Comparison of ENCODE assay signal across 36 mouse cellular contexts in the genomic region with DNA sequence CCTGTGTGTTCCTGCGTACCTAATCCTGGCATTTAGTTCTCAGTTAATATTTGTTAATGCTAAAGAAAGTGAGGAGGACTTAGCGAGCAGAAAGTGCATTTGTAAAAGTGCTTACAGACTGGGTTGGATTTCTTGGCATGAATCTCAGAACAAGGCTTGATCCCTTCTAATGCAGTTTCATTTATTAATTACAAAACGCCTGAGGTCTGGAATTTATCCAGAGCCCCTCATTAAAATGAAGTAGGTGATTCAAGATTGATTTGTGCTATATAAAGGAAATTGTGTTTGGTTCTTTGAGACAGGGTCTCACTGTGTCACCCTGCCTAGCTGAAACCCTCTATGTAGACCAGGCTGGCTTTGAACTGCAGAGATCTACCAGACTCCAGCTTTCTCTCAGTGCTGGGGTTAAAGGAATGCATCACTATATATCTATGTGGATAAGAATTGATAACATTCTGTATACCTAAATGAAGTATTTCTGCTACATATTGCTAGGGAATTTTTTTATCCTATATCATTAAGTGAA. TPM values are rescaled to one million over a fixed set of nuclear protein-coding genes. Genes with fewer than 3 reads are reported as not detected.
"Had no signal": no experiment of that assay in that cellular context is flagged by ENCODE, and none has a peak within 500 bp of the region (broad histone marks: within the 10 kb centered on the region; RNA-seq: fewer than 3 reads in every experiment).

No protein-coding gene starts in this region.

- DNase-seq: heart, postnatal 10 days; heart, postnatal 14 days; heart, postnatal 36 days; heart, postnatal 4 days; kidney, adult 11 months; kidney, adult 18-20 months; kidney, adult 2 months; kidney, adult 8-10 months; kidney, adult 9 months; kidney, postnatal 10 days; kidney, postnatal 14 days; kidney, postnatal 25 days; kidney, postnatal 36 days; kidney, postnatal 4 days; layer of hippocampus, adult 9-11 months; layer of hippocampus, postnatal 36 days had no signal

- H3K4me3 ChIP-seq: heart, embryonic 12.5 days; heart, embryonic 13.5 days; heart, embryonic 15.5 days; hindbrain, embryonic 10.5 days; hindbrain, embryonic 12.5 days; hindbrain, embryonic 13.5 days; hindbrain, embryonic 15.5 days; intestine, embryonic 15.5 days; kidney, embryonic 15.5 days; layer of hippocampus, adult 2 months; left cerebral cortex, adult 2 months had no signal

- H3K4me2 ChIP-seq: heart, embryonic 12.5 days; heart, embryonic 13.5 days; heart, embryonic 15.5 days; hindbrain, embryonic 12.5 days; hindbrain, embryonic 13.5 days; hindbrain, embryonic 14.5 days; hindbrain, embryonic 15.5 days; intestine, embryonic 15.5 days; kidney, embryonic 15.5 days had no signal

- H3K36me3 ChIP-seq: heart, embryonic 12.5 days; heart, embryonic 13.5 days; heart, embryonic 15.5 days; hindbrain, embryonic 10.5 days; hindbrain, embryonic 12.5 days; hindbrain, embryonic 13.5 days; hindbrain, embryonic 15.5 days; intestine, embryonic 15.5 days; kidney, embryonic 15.5 days had no signal

- H3K9me3 ChIP-seq: heart, embryonic 12.5 days; heart, embryonic 13.5 days; heart, embryonic 15.5 days; hindbrain, embryonic 10.5 days; hindbrain, embryonic 12.5 days; hindbrain, embryonic 13.5 days; hindbrain, embryonic 15.5 days; intestine, embryonic 15.5 days; kidney, embryonic 15.5 days had no signal

- H3K27me3 ChIP-seq: heart, embryonic 12.5 days; heart, embryonic 13.5 days; heart, embryonic 15.5 days; hindbrain, embryonic 12.5 days; hindbrain, embryonic 13.5 days; hindbrain, embryonic 15.5 days; intestine, embryonic 15.5 days; kidney, embryonic 15.5 days had no signal

- ATAC-seq: hindbrain, embryonic 16.5 days; hindbrain, postnatal 0 days; inflammation-experienced regulatory T-cells, adult 6 months; intestine, postnatal 0 days had no signal

- H3K4me1 ChIP-seq: heart, embryonic 12.5 days; heart, embryonic 13.5 days; heart, embryonic 15.5 days; hindbrain, embryonic 10.5 days; hindbrain, embryonic 12.5 days; hindbrain, embryonic 15.5 days; intestine, embryonic 15.5 days; kidney, embryonic 15.5 days had no signal

- H3K9ac ChIP-seq: heart, embryonic 12.5 days; heart, embryonic 13.5 days; heart, embryonic 15.5 days; hindbrain, embryonic 12.5 days; hindbrain, embryonic 13.5 days; hindbrain, embryonic 14.5 days; hindbrain, embryonic 15.5 days; intestine, embryonic 15.5 days; kidney, embryonic 15.5 days had no signal

- H3K27ac ChIP-seq: heart, embryonic 13.5 days; heart, embryonic 15.5 days; hindbrain, embryonic 10.5 days; hindbrain, embryonic 12.5 days; hindbrain, embryonic 13.5 days; hindbrain, embryonic 14.5 days; hindbrain, embryonic 15.5 days; hindbrain, postnatal 0 days; intestine, embryonic 15.5 days; kidney, embryonic 15.5 days; kidney, postnatal 0 days; layer of hippocampus, adult 2 months; left cerebral cortex, adult 2 months had no signal

RNA-seq across cellular contexts. Expression of a gene that starts 32.1 kb away (rescaled TPM):
- polyA plus RNA-seq: heart, embryonic 14.5 days; heart, postnatal 0 days; kidney, adult 2 months; kidney, postnatal 0 days; large intestine, adult 2 months had no signal
